Mouse (Mus musculus): ENCODE data around the gene Borcs6. TPM values are rescaled to one million over a fixed set of nuclear protein-coding genes. Genes with fewer than 3 reads are reported as not detected.

Borcs6 gene
- polyA plus RNA-seq (2012; rRNA removed), result 10.2 and 17.2 TPM in 2 replicates

GRCm38 (mm10) chr11:69059357-69059974, at the start of gene Borcs6:
Gene Borcs6 (plus strand): TSS chr11:69059717.

GRCm38 (mm10) chr11:69015644-69016441, 43.7 kb upstream of the Borcs6 start, which contains the start of gene Ctc1:
Gene Ctc1 (plus strand): TSS chr11:69015911.

GRCm38 (mm10) chr11:69045531-69046394, 13.8 kb upstream of the Borcs6 start, which contains the start of gene Aurkb:
Gene Aurkb (plus strand): TSS chr11:69045647.

GRCm38 (mm10) chr11:69070590-69071222, 11.2 kb downstream of the Borcs6 start, which contains the start of gene Tmem107:
Gene Tmem107 (plus strand): TSS chr11:69070806.

GRCm38 (mm10) chr11:69088103-69088855, 28.8 kb downstream of the Borcs6 start, which contains the start of gene Vamp2:
Gene Vamp2 (plus strand): TSS chr11:69088490.

GRCm38 (mm10) chr11:69094697-69095429, 35.3 kb downstream of the Borcs6 start, which contains the start of gene Per1:
Gene Per1 (plus strand): TSS chr11:69095217.

Other genes with a start within 250 kb of the Borcs6 start
- gene Ndel1, start 187.9 kb upstream of the Borcs6 start, polyA plus RNA-seq (2012; rRNA removed), result 35.3 and 44.4 TPM in 2 replicates
- gene Rnf222, start 171.2 kb upstream of the Borcs6 start, polyA plus RNA-seq (2012; rRNA removed), result 0.01 and 0.07 TPM in 2 replicates
- 3,101 and 4,088 TPM in 2 replicates for gene Rpl26, start 158.1 kb upstream of the Borcs6 start, polyA plus RNA-seq (2012; rRNA removed)
- gene Odf4, start 132.6 kb upstream of the Borcs6 start, polyA plus RNA-seq (2012; rRNA removed), result 0.53 and 0.83 TPM in 2 replicates
- gene Arhgef15, start 102.2 kb upstream of the Borcs6 start, polyA plus RNA-seq (2012; rRNA removed), result 10.0 and 11.0 TPM in 2 replicates
- gene Slc25a35, start 91.6 kb upstream of the Borcs6 start, polyA plus RNA-seq (2012; rRNA removed), result 1.1 and 2.1 TPM in 2 replicates
- gene Rangrf, start 84.5 kb upstream of the Borcs6 start, polyA plus RNA-seq (2012; rRNA removed), result 30.4 and 44.3 TPM in 2 replicates
- 37.7 and 41.5 TPM in 2 replicates for gene Pfas, start 51.3 kb upstream of the Borcs6 start, polyA plus RNA-seq (2012; rRNA removed)
- gene Ctc1, start 43.8 kb upstream of the Borcs6 start, polyA plus RNA-seq (2012; rRNA removed), result 96.6 and 109 TPM in 2 replicates
- 133 and 173 TPM in 2 replicates for gene Aurkb, start 14.1 kb upstream of the Borcs6 start, polyA plus RNA-seq (2012; rRNA removed)
- 21.2 and 36.6 TPM in 2 replicates for gene Tmem107, start 11.1 kb downstream of the Borcs6 start, polyA plus RNA-seq (2012; rRNA removed)
- gene Vamp2, start 28.8 kb downstream of the Borcs6 start, polyA plus RNA-seq (2012; rRNA removed), result 124 and 131 TPM in 2 replicates
- gene Per1, start 35.5 kb downstream of the Borcs6 start, polyA plus RNA-seq (2012; rRNA removed), result 8.0 and 9.8 TPM in 2 replicates
- 0.35 and 0.40 TPM in 2 replicates for gene Hes7, start 60.7 kb downstream of the Borcs6 start, polyA plus RNA-seq (2012; rRNA removed)
- 0.14 and 0.15 TPM in 2 replicates for gene 9130213A22Rik, start 62.9 kb downstream of the Borcs6 start, polyA plus RNA-seq (2012; rRNA removed)
- 0.16 TPM in 2 replicates for gene Aloxe3, start 66.2 kb downstream of the Borcs6 start, polyA plus RNA-seq (2012; rRNA removed)
- 0.05 TPM in 2 replicates for gene Alox12b, start 97.3 kb downstream of the Borcs6 start, polyA plus RNA-seq (2012; rRNA removed)
- 0.05 and 0.07 TPM in 2 replicates for gene Alox8, start 138.1 kb downstream of the Borcs6 start, polyA plus RNA-seq (2012; rRNA removed)
- 0.05 and 0.06 TPM in 2 replicates for gene Gucy2e, start 177.3 kb downstream of the Borcs6 start, polyA plus RNA-seq (2012; rRNA removed)

Measured in central nervous system, embryonic 11.5 days (tissue).